Mouse (Mus musculus) frontal cortex, adult 2 months (tissue): ENCODE results near the gene Bicra. TPM values are rescaled to one million over a fixed set of nuclear protein-coding genes. Genes with fewer than 3 reads are reported as not detected.

Experiments
- DNase-seq, 2 experiments: peaks; one replicate each; pipeline ENCODE4 v3.0.0; 2022; ENCODE audit warnings: low spot score in 1 of 2; ENCODE audit errors: extremely low spot score in 1 of 2
- polyA plus RNA-seq: library from polyadenylated mRNA; depleted of rRNA; stranded (reverse); fragments of >200 nt; gene quantifications from 2 replicates; pipeline ENCODE4 v1.2.3, GENCODE M21; 2012

The Bicra gene
- polyA plus RNA-seq, 1 experiment: 10.6 TPM

DNA sequence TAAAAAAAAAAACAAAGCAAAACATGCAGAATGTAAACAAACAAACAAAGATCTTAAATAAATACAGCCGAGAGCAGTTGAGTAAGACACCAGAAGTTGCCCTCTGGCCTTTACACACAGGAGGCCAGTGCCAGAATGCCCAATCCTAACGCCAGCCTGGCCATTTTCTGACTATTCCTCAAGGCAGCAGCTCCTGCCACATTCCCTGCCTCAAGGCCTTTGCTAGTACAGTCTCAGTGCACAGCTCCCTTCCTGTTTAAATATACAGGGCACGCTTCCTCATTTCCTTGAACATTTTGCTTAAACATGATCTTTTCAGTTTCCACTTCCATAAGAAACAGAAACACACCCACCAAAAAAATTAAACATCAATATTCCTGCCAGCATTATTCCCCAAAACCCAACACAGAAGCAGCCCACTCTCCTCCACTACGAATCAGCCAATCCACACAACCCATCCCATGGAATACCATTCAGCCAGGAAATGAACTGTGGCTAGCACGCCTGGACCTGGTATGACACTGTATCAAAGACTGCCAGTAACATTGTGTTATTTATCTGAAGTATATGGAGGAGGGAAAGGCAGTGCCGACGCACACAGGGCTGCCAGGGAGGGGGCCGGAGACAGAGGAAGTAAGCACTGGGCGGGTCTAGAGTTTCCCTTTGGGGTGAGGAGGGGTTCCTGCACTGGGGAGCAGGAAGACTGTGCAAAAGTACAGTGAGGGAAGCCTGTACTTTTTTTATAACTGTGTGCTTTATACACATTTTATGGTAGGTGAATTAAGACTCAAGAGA, 29.5 kb downstream of the Bicra start:
- no peak for DNase-seq

DNA sequence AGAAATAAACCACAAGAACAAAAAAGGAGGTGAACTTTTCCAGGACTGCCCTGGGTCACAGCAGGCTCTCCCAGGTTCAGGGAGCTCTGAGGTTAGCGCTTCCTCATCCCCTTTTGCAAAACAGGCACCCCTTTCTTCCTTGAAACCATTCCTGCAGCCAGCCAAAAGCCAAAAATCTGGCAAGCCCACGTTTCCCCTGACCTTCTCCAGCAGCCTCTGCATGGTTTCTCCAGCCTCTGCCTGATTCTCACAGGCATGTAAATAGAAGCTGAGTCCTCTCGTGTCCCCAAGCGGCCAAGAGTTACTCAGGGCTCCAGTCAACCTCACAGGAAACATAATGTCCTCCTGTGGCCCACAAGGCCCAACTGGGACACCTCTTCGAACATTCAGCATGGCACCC, 32.3 kb downstream of the Bicra start:
- DNase-seq: no peak

DNA sequence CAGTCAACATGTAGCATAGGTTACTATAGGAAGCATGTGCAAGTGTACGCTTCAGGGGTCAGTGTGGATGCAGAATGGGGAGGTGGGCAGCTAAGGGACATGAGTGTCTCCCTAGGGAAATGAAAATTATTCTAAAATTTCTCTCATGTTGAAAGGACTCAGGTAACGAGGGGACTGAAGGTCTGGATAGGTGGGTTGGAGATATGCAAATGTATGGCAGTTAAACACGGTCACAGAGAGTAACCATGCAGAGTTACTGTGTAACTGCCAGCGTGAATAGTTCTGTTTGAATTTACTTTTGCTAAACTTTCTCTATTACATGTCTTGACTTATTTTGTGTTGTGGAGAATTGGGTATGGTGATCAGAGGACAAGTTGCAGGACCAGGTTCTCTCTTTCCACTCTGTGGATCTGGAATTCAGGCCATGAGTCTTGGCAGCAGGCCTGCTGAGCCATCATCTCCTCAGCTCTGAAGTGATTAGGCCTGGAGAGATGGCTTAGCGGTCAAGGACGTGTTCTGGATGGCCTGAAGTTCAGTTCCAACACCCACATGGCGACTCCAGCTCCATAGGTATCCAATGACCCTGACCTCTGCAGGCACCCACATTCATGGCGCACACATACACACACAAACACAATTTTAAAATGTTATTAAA, 33.1 kb downstream of the Bicra start:
- DNase-seq: no peak

DNA sequence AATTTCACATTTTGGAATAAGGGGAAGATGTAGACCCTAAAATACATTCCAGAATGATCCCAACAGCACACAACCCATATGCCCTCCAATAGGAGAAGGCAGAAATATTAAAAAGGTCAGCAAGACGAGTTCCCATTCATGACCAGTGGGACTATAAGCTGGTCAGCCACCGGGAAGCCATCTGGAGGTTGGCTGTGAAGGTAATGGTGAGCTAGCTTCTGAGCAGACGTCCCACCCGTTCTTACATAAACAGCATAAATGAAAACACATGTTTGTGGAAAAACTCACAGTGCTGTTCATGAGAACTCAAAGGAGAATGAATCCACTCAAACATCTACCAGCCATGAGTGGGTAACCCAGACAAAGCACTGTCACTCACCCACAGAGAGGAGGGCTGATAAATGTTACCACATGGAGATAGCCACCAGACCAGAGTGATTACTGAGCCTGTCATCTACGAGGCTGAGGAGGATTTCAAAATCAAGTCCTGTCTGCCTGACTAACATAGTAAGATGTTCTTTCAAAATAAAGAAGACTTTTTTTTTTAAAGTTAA, 33.9 kb downstream of the Bicra start:
- no peak for DNase-seq

DNA sequence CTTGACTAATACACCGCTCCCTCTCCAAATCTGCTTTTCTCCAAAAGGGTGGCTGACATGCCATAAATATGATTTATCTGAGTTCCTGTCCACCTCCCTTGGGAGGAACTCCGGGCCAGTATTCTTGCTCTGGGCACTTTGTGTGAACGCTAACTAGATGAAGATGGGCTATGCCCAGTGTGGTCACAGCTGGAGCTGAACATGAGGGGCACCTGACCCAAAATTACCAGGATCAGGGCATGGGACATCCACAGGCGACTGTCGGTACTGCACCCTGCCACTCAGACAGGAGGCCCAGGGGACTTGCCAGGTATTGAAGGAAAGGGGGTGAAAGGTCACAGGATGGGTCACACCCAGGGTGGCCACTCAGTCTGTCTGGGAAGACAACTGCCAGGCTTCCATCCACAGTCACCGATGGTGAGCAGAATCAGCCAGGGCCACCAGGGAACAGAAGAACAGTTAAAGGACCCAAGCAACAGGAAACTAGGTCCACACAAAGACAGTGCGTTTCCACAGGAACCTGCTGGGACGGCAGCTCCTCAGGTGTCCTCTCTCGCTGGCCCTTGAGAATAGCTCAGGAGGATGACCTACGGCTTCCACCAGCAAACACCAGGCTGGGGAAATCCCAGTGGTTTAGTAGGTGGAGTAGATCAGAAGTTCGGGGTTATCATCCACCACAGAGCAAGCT, 35.0 kb downstream of the Bicra start:
- DNase-seq: no peak

DNA sequence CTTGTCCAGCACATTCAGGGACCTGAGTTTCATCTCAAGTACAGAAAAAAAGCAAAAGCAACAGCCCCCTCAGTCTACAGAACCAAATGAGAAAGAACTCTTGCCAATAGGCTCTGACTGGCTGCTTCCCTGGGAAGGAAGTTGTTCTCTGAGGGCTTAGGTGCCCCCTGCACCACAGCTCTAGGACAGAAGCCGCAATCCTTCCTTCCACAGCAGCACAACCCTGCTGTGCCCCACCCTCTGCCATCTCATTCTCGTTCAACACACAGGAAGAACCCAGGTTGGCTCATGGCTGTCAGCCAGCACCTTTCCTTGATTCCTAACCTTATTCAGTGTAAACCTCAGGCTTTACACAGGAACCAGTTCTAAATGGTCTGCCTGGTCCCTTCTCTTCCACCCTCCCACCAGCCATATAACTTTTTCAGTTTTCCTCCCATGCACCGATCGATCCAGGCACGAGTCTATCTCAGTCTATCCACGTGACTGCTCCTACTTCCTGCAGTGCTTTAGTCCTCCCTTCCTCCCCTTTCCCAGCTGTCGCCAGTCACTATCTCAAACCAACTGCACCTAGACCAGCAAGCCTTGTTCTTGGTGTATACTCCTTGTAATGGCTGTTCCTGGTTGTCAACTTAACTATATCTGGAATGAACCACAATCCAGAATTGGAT, 36.2 kb downstream of the Bicra start:
- DNase-seq: no peak

DNA sequence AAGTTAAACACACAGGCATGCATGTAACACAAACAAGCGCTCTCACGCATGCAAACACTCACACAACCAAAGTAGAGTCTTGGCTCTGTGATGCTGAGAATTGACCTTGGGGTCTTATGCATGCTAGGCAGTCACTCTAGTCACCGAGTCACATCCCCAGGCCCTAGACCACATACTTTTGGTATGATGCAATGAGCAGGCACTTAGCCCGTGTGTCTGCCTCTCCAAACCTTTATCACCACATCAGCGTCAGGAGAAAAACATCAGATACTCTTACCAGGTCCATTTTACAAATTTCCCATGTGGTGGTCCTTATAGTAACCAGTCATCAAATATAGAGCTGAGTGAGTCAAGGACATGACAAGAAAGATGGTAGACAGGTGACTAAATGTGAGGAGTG, 37.1 kb downstream of the Bicra start:
- no peak for DNase-seq

DNA sequence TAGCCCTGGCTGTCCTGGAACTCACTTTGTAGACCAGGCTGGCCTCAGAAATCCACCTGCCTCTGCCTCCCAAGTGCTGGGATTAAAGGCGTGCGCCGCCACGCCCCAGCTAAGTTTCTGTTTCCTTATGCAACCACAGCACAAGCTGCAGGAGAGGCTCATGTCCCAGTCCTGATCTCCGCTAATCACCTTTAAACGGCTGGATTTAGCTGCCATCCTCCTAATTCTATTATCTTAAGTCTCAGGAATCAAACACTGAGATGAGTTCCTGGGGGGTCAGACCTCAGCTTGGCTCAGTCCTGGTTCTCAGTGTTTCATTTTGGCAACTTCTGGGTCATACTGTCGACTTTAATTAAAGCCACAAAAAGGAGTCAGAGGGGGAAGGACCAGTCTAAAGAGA, 38.1 kb downstream of the Bicra start:
- DNase-seq: no peak

DNA sequence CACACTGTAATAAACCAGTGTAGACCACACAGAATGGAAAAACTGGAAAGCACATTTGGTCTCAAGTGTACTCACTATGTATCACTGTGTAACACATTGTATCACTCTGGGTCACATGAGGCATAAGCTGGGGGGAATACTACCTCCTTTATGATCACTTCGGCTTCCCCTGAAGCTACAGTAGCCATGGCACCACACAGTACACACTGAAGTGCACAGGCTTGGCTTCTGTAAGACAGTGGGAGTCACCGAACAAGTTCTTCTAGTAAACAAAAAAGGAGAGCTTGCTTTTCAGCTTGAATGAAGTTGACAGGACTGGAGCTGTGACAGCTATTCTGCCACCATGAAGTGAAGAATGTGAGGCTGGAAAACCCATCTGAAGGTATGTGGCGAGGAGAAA, 42.7 kb downstream of the Bicra start:
- DNase-seq: no peak

DNA sequence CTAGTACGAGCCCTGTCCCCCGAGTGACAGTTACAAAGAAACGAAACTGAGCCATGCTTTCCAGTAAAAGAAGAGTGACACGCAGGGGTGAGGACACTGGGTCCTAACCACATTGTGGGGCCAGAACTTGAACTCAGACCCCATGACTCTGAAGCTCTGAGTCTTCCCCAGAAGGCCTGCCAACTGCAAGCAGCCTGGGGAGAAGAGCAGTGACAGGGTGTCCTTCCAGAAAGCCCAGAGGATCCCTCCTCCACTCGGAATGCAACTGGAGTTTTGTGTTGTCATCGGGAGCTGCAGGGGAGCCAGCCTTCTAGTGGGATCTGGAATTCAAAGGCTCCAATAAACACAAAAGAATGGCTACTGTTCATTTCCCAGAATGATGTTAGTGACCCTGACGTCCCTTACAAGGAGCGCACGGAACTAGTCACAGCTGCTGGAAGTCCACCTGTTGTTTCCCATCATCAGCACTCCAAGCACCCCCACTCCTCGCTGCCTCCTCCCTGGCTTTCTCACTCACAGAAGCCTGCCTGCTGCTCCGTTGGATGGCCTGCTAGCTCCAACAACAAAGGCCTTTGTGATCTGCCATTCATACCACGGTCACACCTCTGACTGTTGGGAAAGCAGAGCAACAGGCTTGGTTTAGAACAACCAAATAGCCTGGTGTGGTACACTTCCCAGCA, 43.4 kb downstream of the Bicra start:
- DNase-seq: no peak

DNA sequence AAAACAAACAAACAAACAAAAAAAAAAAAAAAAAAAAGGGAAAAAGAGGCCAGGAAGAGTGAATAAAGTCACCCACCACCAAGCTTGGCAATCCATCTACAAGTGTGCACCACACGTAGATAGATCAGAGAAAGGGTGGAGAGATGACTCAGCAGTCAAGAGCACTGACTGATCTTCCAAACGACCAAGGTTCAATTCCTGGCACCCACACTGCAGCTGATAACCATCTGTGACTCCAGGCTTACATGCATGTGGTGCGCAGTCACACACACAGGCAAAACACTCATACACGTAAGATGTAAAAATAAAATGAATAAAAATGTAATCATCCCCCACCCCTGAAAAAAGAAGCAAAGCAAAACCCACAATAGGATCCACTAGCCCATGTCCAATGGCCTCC, 44.7 kb downstream of the Bicra start:
- no peak for DNase-seq

DNA sequence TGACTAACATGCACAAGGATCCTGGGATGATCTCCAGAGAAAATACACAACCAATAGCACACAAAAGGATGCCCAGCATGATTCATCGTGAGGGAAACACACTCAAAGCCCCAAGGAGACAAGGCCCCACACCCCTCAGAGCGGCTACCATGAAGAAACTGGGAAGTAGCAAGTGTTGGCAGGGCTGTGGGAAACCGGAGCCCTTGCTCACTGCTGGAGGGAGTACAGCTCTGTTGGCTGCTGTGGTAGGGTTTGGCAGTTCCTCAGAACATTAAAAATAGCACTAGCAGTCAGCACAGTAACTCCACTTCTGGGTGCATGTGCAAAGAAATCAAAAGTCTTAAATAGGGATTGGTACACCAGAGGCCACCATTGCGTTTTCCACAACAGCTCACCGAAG, 45.5 kb downstream of the Bicra start:
- DNase-seq: peak; percentile 71 to 86

DNA sequence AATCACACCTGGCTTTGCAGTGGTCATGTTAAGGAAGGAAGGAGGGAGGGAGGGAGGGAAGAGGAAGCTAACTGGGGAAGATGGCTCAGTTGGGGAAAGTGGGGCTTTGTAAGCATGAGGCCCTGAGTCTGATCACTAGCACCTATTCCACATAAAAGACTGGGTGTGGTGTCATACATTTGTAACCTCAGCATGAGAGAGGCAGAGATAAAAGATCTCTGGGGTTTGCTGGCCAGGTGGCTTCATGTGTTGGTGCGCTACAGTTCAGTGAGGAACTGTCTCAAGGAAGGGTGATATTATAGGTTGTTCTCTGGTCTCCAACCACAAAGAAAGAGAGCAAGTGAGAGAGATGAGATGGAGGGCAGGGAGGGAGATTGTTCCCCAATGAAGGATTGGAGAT, 46.0 kb downstream of the Bicra start:
- DNase-seq: no peak

DNA sequence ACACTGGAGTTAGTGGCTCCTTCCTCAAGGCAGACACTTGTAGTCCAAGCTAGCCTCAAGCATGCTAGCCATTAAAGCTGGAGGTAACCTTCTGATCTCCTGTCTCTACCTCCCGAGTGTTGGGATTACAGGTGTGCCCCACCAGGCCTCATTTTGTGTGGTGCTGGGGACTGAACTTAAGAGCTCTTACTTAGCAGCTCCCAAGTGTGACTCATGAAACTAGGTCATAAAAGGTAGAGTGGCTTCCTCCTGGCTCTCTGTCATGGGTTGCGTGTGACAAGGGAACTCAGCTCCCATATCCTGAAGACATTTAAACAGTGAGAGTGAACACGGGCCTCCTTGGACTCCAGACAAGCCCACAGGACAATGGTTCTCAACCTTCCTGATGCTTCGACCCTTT, 53.9 kb downstream of the Bicra start:
- DNase-seq: no peak

DNA sequence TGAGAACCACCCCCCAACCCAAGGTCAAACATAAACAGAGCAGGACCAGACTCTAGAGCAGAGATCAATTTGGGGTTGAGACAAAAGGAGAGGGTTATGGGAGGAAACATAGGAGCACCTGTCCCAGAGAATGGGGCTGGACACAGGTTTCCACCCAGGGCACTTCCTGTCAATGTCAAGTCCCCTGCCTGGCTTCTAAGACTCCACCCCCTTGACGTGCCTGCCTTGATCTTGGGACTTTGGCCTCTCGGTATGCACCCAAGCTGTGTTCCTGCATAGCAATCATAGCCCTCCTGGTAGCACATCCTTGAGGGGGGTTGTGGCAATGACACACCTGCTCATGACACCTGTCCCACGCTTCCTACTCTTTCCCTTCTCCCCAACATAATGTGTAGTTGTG, 54.6 kb downstream of the Bicra start:
- DNase-seq: no peak

DNA sequence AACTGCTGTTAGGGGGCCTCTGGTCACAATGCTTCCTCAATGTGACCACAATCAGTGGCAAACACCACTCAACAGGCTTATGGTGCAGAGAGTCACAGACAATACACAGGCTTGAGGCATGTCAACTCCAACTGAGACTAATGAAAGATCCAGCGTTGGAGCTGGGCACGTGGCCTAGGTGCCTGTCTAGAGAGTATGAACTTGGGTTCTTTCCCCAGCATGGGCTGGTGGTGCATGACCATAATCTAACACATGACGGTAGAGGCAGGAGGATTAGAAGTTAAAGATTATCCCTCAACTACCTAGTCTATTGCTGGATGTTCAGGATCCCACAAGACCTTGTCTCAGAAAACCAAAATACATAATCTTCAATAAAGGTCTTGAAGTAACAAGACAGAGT, 56.0 kb downstream of the Bicra start:
- DNase-seq: no peak

DNA sequence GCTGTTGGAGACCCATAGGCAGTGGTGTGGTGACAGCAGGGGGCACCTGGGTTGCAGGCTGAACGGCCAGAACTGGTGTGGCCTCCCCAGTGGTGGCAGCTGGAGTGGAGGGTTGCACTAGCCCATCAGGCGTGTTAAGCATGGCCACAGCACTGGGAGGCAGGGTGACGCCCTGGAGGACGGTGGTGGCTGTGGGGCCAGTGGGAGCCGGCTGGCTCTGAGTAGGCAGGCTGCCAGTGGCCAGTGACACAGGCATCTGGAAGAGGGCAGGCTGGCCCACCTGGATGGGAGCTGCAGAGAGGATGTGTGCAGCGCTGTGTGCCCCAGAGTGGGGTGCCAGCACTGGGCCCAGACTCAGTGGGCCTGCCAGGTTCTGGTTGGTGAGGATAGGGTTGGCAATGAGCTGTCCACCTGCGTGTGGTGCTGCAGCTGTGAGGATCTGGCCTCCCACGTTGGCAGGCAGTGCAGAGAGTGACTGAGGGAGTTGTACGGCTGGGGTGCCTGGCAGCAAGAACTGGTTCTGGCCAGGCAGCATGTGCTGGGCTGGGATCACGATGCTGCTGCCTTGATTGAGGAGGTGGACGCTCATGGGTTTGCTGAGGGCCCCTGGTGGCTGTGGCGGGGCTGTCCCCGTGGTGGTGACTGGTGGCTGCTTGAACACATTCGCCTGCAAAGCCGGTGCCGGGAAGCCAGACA, 59.9 kb downstream of the Bicra start:
- DNase-seq: peak in 1 of 2 experiments; percentile 47

DNA sequence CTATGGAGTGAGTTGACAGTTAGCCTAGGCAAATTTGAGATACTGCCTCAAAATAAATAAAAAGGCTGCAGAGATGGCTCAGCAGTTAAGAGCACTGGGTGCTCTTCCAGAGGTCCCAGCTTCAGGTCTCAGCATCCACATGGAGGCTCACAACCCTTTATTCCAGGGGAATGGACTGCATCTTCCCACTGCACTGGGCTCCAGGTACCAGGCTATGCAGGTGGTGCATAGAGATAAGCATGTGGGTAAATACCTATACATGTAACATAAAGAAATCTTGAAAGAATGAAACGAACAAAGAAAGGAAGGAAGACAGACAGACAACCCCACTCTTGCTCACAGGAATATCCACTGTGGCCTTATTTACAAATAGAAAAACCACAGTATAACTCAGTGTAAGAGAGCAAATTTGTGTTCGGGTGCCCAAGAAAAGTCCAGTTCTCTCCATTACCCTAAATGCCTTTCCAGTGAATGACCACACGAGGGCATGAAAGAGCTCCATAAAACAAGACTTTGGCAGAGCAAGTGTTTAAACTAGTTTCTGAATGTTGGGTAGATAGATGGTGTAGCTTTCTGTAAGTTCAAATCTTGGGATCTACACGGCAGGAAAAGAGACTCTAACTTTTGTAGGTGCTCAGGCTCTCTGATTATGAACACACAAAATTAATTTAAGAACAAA, 64.9 kb downstream of the Bicra start:
- DNase-seq: peak in 1 of 2 experiments; percentile 64

DNA sequence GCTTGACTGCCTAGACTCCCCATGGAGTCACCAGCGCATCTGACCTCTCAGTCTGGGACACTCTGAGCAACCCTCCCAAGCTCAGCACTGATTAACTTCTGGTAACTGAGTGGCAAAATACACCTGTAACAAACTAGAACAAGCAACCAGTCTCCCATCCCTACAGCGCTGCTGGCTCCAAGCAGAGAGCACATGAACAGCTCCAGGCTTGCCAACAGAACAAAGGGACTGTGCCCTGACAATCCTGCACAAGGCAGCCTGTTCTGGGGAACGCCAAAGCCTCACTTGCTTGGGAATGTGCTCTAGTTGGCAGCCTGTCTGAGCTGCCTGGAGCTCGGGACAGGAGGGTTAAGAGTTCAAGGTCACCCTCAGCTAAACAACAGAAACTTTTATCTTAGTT, 66.2 kb downstream of the Bicra start:
- no peak for DNase-seq
